Mouse (Mus musculus): Measurements from ENCODE around the gene Aqp2.

Gene Aqp2

DNA sequence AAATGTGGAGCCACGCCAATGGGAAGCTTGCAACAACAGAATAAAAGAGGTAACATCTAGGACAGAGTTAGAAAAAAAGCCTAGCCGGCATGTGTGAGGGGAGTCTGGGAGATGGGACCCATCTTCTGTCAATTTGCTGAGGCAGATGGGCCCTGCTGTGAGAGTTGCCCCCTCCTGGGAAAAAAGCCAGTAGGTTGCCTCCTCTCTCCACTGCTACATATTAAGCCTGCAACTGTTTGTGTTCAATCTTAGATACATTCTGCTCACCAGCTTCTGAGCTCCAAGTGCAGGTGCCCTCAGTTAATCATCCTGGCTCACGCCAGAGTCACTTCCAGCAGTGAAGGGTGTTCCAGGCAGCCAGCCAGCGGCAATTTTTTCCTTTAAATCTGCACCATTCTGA is 41.0 kb downstream of the Aqp2 start:
- DNase-seq, result no peak

DNA sequence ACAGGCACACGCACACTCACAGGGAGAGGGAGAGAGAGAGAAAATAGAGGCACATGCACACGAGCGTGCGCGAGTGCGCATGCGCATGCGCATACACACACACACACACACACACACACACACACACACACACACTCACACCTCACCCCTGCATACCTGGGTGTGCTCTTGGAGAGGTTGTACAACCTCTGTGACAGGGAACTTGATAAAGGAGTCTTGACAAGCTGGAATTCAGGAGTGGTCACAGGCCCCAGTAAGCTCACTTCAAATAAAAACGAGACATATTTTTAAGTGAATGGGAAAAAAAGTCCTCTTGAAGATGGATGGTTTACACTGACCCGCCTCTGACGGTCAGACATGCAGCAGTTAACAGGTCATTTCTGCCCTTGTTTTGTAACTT is 43.2 kb downstream of the Aqp2 start:
- DNase-seq, result no peak

DNA sequence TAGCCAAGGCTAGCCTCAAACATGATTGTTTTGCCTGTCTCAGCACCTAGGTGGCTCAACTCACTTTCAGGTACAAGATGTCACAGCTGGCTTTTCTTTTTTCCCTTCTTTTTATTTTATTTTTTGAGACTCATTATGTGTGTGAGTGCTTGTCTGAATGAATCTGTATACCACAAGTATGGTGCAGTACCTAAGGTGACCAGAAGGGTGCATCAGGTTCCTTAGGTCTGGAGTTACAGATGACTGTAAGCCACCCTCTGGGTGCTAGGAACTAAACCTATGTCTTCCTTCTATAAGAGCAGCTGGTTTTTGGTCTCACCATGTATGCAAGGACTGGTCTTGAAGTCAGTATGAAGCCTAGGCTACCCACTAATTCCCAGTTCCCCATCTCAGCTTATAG is 52.8 kb downstream of the Aqp2 start:
- DNase-seq, result peak; percentile 40
